Mouse (Mus musculus): ENCODE data around the gene Gm13089.
"Not testable (repeated sequence)": the region's sequence is repeated elsewhere in the genome, so short reads cannot be mapped to it uniquely, and the experiment has no call there.

Gene Gm13089

GRCm38 (mm10) chr4:143702611-143703010, at the start of gene Gm13089:
Gene Gm13089, minus strand, starts transcription at chr4:143702711.
- no peak for DNase-seq (ENCODE audit: low spot score)

GRCm38 (mm10) chr4:143719155-143719554, 16.6 kb upstream of the Gm13089 start, which contains the start of gene Gm13078:
Gene Gm13078, plus strand, starts transcription at chr4:143719455.
- DNase-seq (ENCODE audit: low spot score): no peak

- DNase-seq (ENCODE audit: low spot score): not testable (repeated sequence)
Measured at GRCm38 (mm10) chr4:143657146-143657545, 45.4 kb downstream of the Gm13089 start, which contains the start of gene Gm13088. Gene Gm13088, minus strand, starts transcription at chr4:143657246.
